14 mouse cellular contexts compared by ENCODE assay signal in the genomic region with DNA sequence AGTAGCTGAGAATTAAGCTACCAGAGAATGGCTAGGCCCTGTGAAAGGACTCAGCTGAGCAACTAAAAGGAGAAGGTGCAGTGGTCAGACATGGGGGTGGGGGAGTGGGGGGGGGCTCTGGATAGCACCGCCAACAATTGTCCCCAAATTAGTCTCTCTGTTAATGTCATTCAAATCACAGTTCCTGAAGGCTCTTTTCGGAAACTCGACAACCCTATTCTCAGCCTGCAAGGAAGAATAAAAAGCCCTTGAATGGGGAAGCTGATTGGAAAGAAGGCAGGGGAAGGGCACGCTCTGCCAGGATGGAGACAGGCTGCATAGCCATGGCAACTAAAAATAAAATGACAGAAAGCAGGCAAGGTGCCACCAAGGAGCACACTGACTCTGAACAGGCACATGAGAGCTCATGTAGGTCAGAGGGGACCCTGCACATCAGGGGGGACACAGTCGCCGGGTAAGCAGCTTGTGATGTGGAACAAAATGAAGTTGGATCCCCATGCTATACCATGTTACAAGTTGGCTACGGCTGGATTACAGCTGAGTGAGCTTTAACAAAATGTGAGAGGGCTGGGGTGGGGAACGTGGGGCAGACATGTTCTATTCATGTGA. TPM values are rescaled to one million over a fixed set of nuclear protein-coding genes. Genes with fewer than 3 reads are reported as not detected.
DNase-seq lines count a peak whose midpoint lies in the region; ATAC-seq and TF ChIP-seq lines count a peak whose summit lies in the region.
"Had no signal": no experiment of that assay in that cellular context is flagged by ENCODE, and none has a peak within 500 bp of the region (broad histone marks: within the 10 kb centered on the region; RNA-seq: fewer than 3 reads in every experiment).

No protein-coding gene starts in this region.

- peaks cover 49% of the 10 kb centered on the region for H3K4me1 ChIP-seq in hindbrain, embryonic 12.5 days
- H3K4me1 ChIP-seq in midbrain, postnatal 0 days (ENCODE audit: insufficient read depth, low read length), result peaks cover 10% of the 10 kb centered on the region; the same call in 1 of the 2 replicates
- H3K4me1 ChIP-seq: embryonic facial prominence, embryonic 15.5 days had no signal

- 21% methylated on average over 8 of the region's 8 CpGs for WGBS in hindbrain, embryonic 12.5 days
- WGBS in midbrain, postnatal 0 days, result 17% methylated on average over 8 of the region's 8 CpGs

- intact Hi-C loops in left cerebral cortex, postnatal 4 days (cut with DNase I), result loop anchor here (5.0 to 10.0 kb wide), 2 partner anchors 394 to 427 kb away; a partner anchor contains a TSS

- H3K36me3 ChIP-seq in hindbrain, embryonic 12.5 days, result no peaks in the 10 kb centered on the region
- no peaks in the 10 kb centered on the region for H3K36me3 ChIP-seq in midbrain, postnatal 0 days (ENCODE audit: insufficient read depth, low read length)
- H3K36me3 ChIP-seq: embryonic facial prominence, embryonic 15.5 days; G1E had no signal

- no peaks in the 10 kb centered on the region for H3K9me3 ChIP-seq in hindbrain, embryonic 12.5 days (replicated peaks)
- H3K9me3 ChIP-seq in midbrain, postnatal 0 days (ENCODE audit: low read length), result no peaks in the 10 kb centered on the region
- H3K9me3 ChIP-seq: embryonic facial prominence, embryonic 15.5 days; G1E had no signal

- peak; percentile 40 for DNase-seq in embryo, embryonic 10.5 days (ENCODE audit: low spot score)
- DNase-seq in embryo, embryonic 10 days (ENCODE audit: low spot score), result no peak
- DNase-seq in left cerebral cortex, postnatal 4 days, result peak; percentile 67
- DNase-seq in left cerebral cortex, adult 8-10 months (ENCODE audit: low spot score in 2 of 2), result no peak
- peak; percentile 78 for DNase-seq in midbrain, postnatal 0 days (ENCODE audit: low spot score)
- no peak for DNase-seq in retina, embryonic 14.5 days (ENCODE audit: low spot score)
- no peak for DNase-seq in lung, postnatal 36 days
- DNase-seq: gastrocnemius, postnatal 10 days; kidney, adult 8-10 months; lung, postnatal 14 days had no signal

- H3K4me3 ChIP-seq in hindbrain, embryonic 12.5 days, result no peak overlapping the region
- H3K4me3 ChIP-seq in midbrain, postnatal 0 days (ENCODE audit: low read depth, low read length), result no peak overlapping the region
- H3K4me3 ChIP-seq: embryonic facial prominence, embryonic 15.5 days had no signal

- peak overlapping the region; percentile 32; the same call in 1 of the 2 replicates for H3K9ac ChIP-seq in hindbrain, embryonic 12.5 days
- H3K9ac ChIP-seq in midbrain, postnatal 0 days (replicated peaks; ENCODE audit: low read length, poor library complexity, severe bottlenecking), result no peak overlapping the region
- H3K9ac ChIP-seq: embryonic facial prominence, embryonic 15.5 days had no signal

- peak; percentile 63 for ATAC-seq in hindbrain, embryonic 12.5 days (ENCODE audit: low FRiP score)
- ATAC-seq in midbrain, postnatal 0 days (ENCODE audit: low FRiP score), result peak; percentile 48; the same call in 1 of the 2 replicates

- H3K4me2 ChIP-seq in hindbrain, embryonic 12.5 days (replicated peaks), result peak overlapping the region; percentile 9; the same call in 1 of the 2 replicates
- H3K4me2 ChIP-seq in midbrain, postnatal 0 days (ENCODE audit: low read depth, low read length, poor library complexity, severe bottlenecking), result no peak overlapping the region
- H3K4me2 ChIP-seq: embryonic facial prominence, embryonic 15.5 days had no signal

- TF ChIP-seq CTCF in midbrain, postnatal 0 days (IDR thresholded peaks at IDR 0.05), result no peak

- H3K27ac ChIP-seq in hindbrain, embryonic 12.5 days, result peak overlapping the region; percentile 64
- H3K27ac ChIP-seq in midbrain, postnatal 0 days (ENCODE audit: low read depth, low read length), result peak overlapping the region; percentile 57; the same call in 1 of the 2 replicates
- H3K27ac ChIP-seq: embryonic facial prominence, embryonic 15.5 days had no signal

- peaks cover 45% of the 10 kb centered on the region for H3K27me3 ChIP-seq in hindbrain, embryonic 12.5 days
- peaks cover 3% of the 10 kb centered on the region; the same call in 1 of the 2 replicates for H3K27me3 ChIP-seq in midbrain, postnatal 0 days (ENCODE audit: insufficient read depth, low read length)
- H3K27me3 ChIP-seq: embryonic facial prominence, embryonic 15.5 days had no signal

RNA-seq across cellular contexts. Expression of a gene that starts 25.0 kb away (rescaled TPM):
- 10 to 100 TPM; 83.6 to 91.1 TPM for total RNA-seq in left cerebral cortex, postnatal 4 days (2021)
- total RNA-seq in left cerebral cortex, adult 8-10 months (2022), result 100 to 1,000 TPM; 115 to 127 (median 124) TPM
- 14.6 and 16.1 TPM in 2 replicates for polyA plus RNA-seq in hindbrain, embryonic 12.5 days (2016; fragmentation: Nextera tagmentation; extraction: Ambion mirVana)
- 118 and 132 TPM in 2 replicates for total RNA-seq in midbrain, postnatal 0 days (2014; rRNA removed)
- polyA plus RNA-seq in midbrain, postnatal 0 days (2015; fragmentation: Nextera tagmentation; extraction: Ambion mirVana), result 124 and 126 TPM in 2 replicates
- total RNA-seq: G1E; neutrophil, adult 5-6 weeks had no signal

RNA-seq across cellular contexts. Expression of a gene that starts 47.0 kb away (rescaled TPM):
- 10 to 100 TPM; 24.7 to 26.7 TPM for total RNA-seq in left cerebral cortex, postnatal 4 days (2021)
- total RNA-seq in left cerebral cortex, adult 8-10 months (2022), result 100 to 1,000 TPM; 171 to 194 (median 182) TPM
- 1.5 and 2.1 TPM in 2 replicates for polyA plus RNA-seq in hindbrain, embryonic 12.5 days (2016; fragmentation: Nextera tagmentation; extraction: Ambion mirVana)
- total RNA-seq in midbrain, postnatal 0 days (2014; rRNA removed), result 3.6 and 3.7 TPM in 2 replicates
- polyA plus RNA-seq in midbrain, postnatal 0 days (2015; fragmentation: Nextera tagmentation; extraction: Ambion mirVana), result 1.3 TPM in 2 replicates

RNA-seq across cellular contexts. Expression of a gene that starts 52.3 kb away (rescaled TPM):
- total RNA-seq in left cerebral cortex, postnatal 4 days (2021), result under 1 TPM; 0.74 to 0.95 TPM
- under 1 TPM; 0.20 to 0.37 (median 0.34) TPM for total RNA-seq in left cerebral cortex, adult 8-10 months (2022)
- polyA plus RNA-seq in hindbrain, embryonic 12.5 days (2016; fragmentation: Nextera tagmentation; extraction: Ambion mirVana), result 0.13 TPM in 1 of 2 replicates, not detected in the other
- total RNA-seq in midbrain, postnatal 0 days (2014; rRNA removed), result 0.05 TPM in 1 of 2 replicates, not detected in the other
- polyA plus RNA-seq in midbrain, postnatal 0 days (2015; fragmentation: Nextera tagmentation; extraction: Ambion mirVana), result 0.05 TPM in 1 of 2 replicates, not detected in the other
- total RNA-seq: neutrophil, adult 5-6 weeks had no signal
- polyA plus RNA-seq: G1E had no signal

Comparison
In these comparisons a context has a peak if more than half of its experiments do, and no peak if none do; other contexts are left out.
1. DNase-seq: peak in embryo, embryonic 10.5 days (single experiment), left cerebral cortex, postnatal 4 days (single experiment) and midbrain, postnatal 0 days (single experiment); none in embryo, embryonic 10 days (single experiment), left cerebral cortex, adult 8-10 months (0 of 2), retina, embryonic 14.5 days (single experiment) and lung, postnatal 36 days (single experiment).
2. RNA of a gene that starts 47.0 kb away (total RNA-seq): 171 to 194 TPM in left cerebral cortex, adult 8-10 months; 24.7 to 26.7 TPM in left cerebral cortex, postnatal 4 days and 3.6 to 3.7 TPM in midbrain, postnatal 0 days; every median in the first group is over 4 times any median in the second.